Mouse (Mus musculus) midbrain, embryonic 11.5 days (tissue): ENCODE results near the gene Nos3. TPM values are rescaled to one million over a fixed set of nuclear protein-coding genes. Genes with fewer than 3 reads are reported as not detected.

Experiments
- ATAC-seq: fragments of 200-750 bp; cut with Nextera tagmentation; 2 replicates; pipeline ENCODE4 v1.8.0; 2017; ENCODE audit warnings: moderate TSS enrichment, moderate library complexity; ENCODE audit not compliant: low FRiP score
- DNase-seq: peaks from one replicate; pipeline ENCODE4 v3.0.0; 2015; ENCODE audit warnings: low spot score; ENCODE audit errors: missing footprints
- H3K27ac ChIP-seq: fragments of 300-500 bp; sonication (generic); 2 replicates; pipeline ENCODE4 v1.5.1; 2014; ENCODE audit warnings: low read depth, low read length
- H3K27me3 ChIP-seq: fragments of 300-500 bp; sonication (generic); 2 replicates; pipeline ENCODE4 v1.6.1; 2014; ENCODE audit warnings: mild to moderate bottlenecking, low read length, moderate library complexity, mixed read lengths; ENCODE audit not compliant: control insufficient read depth, insufficient read depth
- H3K36me3 ChIP-seq: fragments of 300-500 bp; sonication (generic); 2 replicates; pipeline ENCODE4 v1.6.1; 2014; ENCODE audit warnings: mild to moderate bottlenecking, low read length, moderate library complexity, mixed read lengths; ENCODE audit not compliant: control insufficient read depth, insufficient read depth
- H3K4me1 ChIP-seq: fragments of 300-500 bp; sonication (generic); 2 replicates; pipeline ENCODE4 v1.6.1; 2014; ENCODE audit warnings: low read length; ENCODE audit not compliant: control insufficient read depth, insufficient read depth
- H3K4me2 ChIP-seq: fragments of 300-500 bp; sonication (generic); 2 replicates; pipeline ENCODE4 v1.6.1; 2014; ENCODE audit warnings: mild to moderate bottlenecking, moderate library complexity
- H3K4me3 ChIP-seq: fragments of 300-500 bp; sonication (generic); 2 replicates; pipeline ENCODE4 v1.5.1; 2014; ENCODE audit warnings: low read depth, low read length
- H3K9ac ChIP-seq: fragments of 300-500 bp; sonication (generic); 2 replicates; pipeline ENCODE4 v1.6.1; 2014; ENCODE audit warnings: low read length
- H3K9me3 ChIP-seq: fragments of 300-500 bp; sonication (generic); 2 replicates; pipeline ENCODE4 v1.6.1; 2016; ENCODE audit warnings: low read length; ENCODE audit not compliant: control insufficient read depth
- WGBS: fragments of 180-500 bp; shearing (Covaris S2); extraction: QIAGEN DNeasy Blood & Tissue Kit; methylation state at CpG from one replicate; pipeline ENCODE4 v1.1.7; 2014; 5-methylcytosine and 5-hydroxymethylcytosine counted together
- polyA plus RNA-seq: library from polyadenylated mRNA; unstranded; fragments of >200 nt; fragmentation: Nextera tagmentation; extraction: Ambion mirVana; gene quantifications from 2 replicates; pipeline ENCODE4 v1.2.1, GENCODE M21; 2014

Nos3 gene
- polyA plus RNA-seq, 1 experiment from 2014 or later, result 5.5 TPM

GRCm38 (mm10) chr5:24408651-24409050 is 44.0 kb downstream of the Nos3 start:
- Histone ChIP-seq H3K27me3 (no peaks in the 10 kb centered on the region), H3K4me2 (no peak overlapping the region), H3K4me3 (no peak overlapping the region), H3K9ac (no peak overlapping the region), H3K4me1 (no peaks in the 10 kb centered on the region), H3K36me3 (peaks cover 2% of the 10 kb centered on the region; the same call in 1 of the 2 replicates), H3K9me3 (no peaks in the 10 kb centered on the region), H3K27ac (no peak overlapping the region)
- 96% methylated on average over 13 of the region's 13 CpGs for WGBS
- DNase-seq, result no peak
- ATAC-seq, result no peak

- Histone ChIP-seq H3K4me1 (no peaks in the 10 kb centered on the region), H3K9me3 (no peaks in the 10 kb centered on the region), H3K27me3 (no peaks in the 10 kb centered on the region), H3K4me2 (no peak overlapping the region), H3K36me3 (peaks cover 2% of the 10 kb centered on the region; the same call in 1 of the 2 replicates), H3K9ac (no peak overlapping the region), H3K27ac (no peak overlapping the region), H3K4me3 (no peak overlapping the region)
- 75% methylated on average over 2 of the region's 2 CpGs for WGBS
- DNase-seq, result no peak
- no peak; the same call in 1 of the 2 replicates for ATAC-seq
These were observed 44.9 kb downstream of the Nos3 start for GRCm38 (mm10) chr5:24409466-24409865.

- no peak overlapping the region for H3K9ac ChIP-seq
- no peak for DNase-seq
- 92% methylated on average over 2 of the region's 2 CpGs for WGBS
- H3K4me3 ChIP-seq, result no peak overlapping the region
- no peaks in the 10 kb centered on the region for H3K36me3 ChIP-seq
- no peaks in the 10 kb centered on the region for H3K4me1 ChIP-seq
- ATAC-seq, result no peak
- H3K27me3 ChIP-seq, result no peaks in the 10 kb centered on the region
- H3K4me2 ChIP-seq, result no peak overlapping the region
- H3K27ac ChIP-seq, result no peak overlapping the region
- H3K9me3 ChIP-seq, result no peaks in the 10 kb centered on the region
These were observed 47.5 kb downstream of the Nos3 start for GRCm38 (mm10) chr5:24412063-24412462.

GRCm38 (mm10) chr5:24413042-24413693 is 48.6 kb downstream of the Nos3 start, which contains the start of gene Asic3:
Gene Asic3, plus strand, starts transcription at chr5:24413392.
- ATAC-seq (no peak), DNase-seq (no peak)
- Histone ChIP-seq H3K4me3 (no peak within 1 kb of the TSS), H3K4me2 (no peak within 1 kb of the TSS), H3K27me3 (no peaks in the 10 kb centered on the region), H3K4me1 (no peaks in the 10 kb centered on the region), H3K27ac (no peak within 1 kb of the TSS), H3K9ac (no peak within 1 kb of the TSS), H3K36me3 (peaks cover 3% of the 10 kb centered on the region), H3K9me3 (no peaks in the 10 kb centered on the region)
- WGBS, result 50% methylated on average over 11 of the region's 11 CpGs

- Histone ChIP-seq H3K36me3 (peaks cover 3% of the 10 kb centered on the region), H3K4me3 (no peak overlapping the region), H3K27ac (no peak overlapping the region), H3K4me2 (no peak overlapping the region), H3K4me1 (no peaks in the 10 kb centered on the region), H3K9ac (no peak overlapping the region), H3K27me3 (no peaks in the 10 kb centered on the region), H3K9me3 (no peaks in the 10 kb centered on the region)
- WGBS, result 85% methylated on average over 13 of the region's 13 CpGs
- DNase-seq, result no peak
- no peak for ATAC-seq
These were observed 49.3 kb downstream of the Nos3 start for GRCm38 (mm10) chr5:24413938-24414337.

GRCm38 (mm10) chr5:24416222-24416736 is 51.7 kb downstream of the Nos3 start:
- Histone ChIP-seq H3K36me3 (peaks cover 7% of the 10 kb centered on the region), H3K9ac (no peak overlapping the region), H3K4me2 (no peak overlapping the region), H3K9me3 (no peaks in the 10 kb centered on the region), H3K27ac (no peak overlapping the region), H3K4me1 (no peaks in the 10 kb centered on the region), H3K4me3 (no peak overlapping the region), H3K27me3 (no peaks in the 10 kb centered on the region)
- ATAC-seq (peak; percentile 68), DNase-seq (peak; percentile 96)
- WGBS, result 5% methylated on average over 21 of the region's 21 CpGs

- Histone ChIP-seq H3K27ac (no peak overlapping the region), H3K4me2 (no peak overlapping the region), H3K9me3 (no peaks in the 10 kb centered on the region), H3K9ac (no peak overlapping the region), H3K27me3 (no peaks in the 10 kb centered on the region), H3K4me3 (no peak overlapping the region), H3K4me1 (peaks cover 1% of the 10 kb centered on the region), H3K36me3 (peaks cover 7% of the 10 kb centered on the region)
- 88% methylated on average over 10 of the region's 10 CpGs for WGBS
- no peak for DNase-seq
- ATAC-seq, result no peak
These were observed 53.0 kb downstream of the Nos3 start for GRCm38 (mm10) chr5:24417587-24417986.

GRCm38 (mm10) chr5:24420381-24420780 is 55.8 kb downstream of the Nos3 start:
- DNase-seq, result no peak
- H3K4me1 ChIP-seq, result peaks cover 16% of the 10 kb centered on the region
- no peaks in the 10 kb centered on the region for H3K27me3 ChIP-seq
- 89% methylated on average over 9 of the region's 9 CpGs for WGBS
- no peak overlapping the region for H3K27ac ChIP-seq
- H3K4me3 ChIP-seq, result no peak overlapping the region
- H3K36me3 ChIP-seq, result peaks cover 7% of the 10 kb centered on the region
- no peak overlapping the region for H3K4me2 ChIP-seq
- no peaks in the 10 kb centered on the region for H3K9me3 ChIP-seq
- H3K9ac ChIP-seq, result no peak overlapping the region
- no peak for ATAC-seq

- WGBS, result under 1% methylated on average over 46 of the region's 46 CpGs
- peak within 1 kb of the TSS; percentile 84 for H3K9ac ChIP-seq
- H3K36me3 ChIP-seq, result peaks cover 4% of the 10 kb centered on the region; the same call in 1 of the 2 replicates
- peak within 1 kb of the TSS; percentile 59 for H3K4me3 ChIP-seq
- H3K4me1 ChIP-seq, result peaks cover 45% of the 10 kb centered on the region
- peak within 1 kb of the TSS; percentile 79 for H3K4me2 ChIP-seq
- H3K27ac ChIP-seq, result peak within 1 kb of the TSS; percentile 72
- H3K27me3 ChIP-seq, result no peaks in the 10 kb centered on the region
- DNase-seq, result peak; percentile 100
- H3K9me3 ChIP-seq, result no peaks in the 10 kb centered on the region
- ATAC-seq, result peak; percentile 93
These were observed 58.8 kb downstream of the Nos3 start, which contains the start of the genes Cdk5 and Slc4a2 for GRCm38 (mm10) chr5:24423129-24424003. Gene Cdk5, minus strand, starts transcription at chr5:24423530. Gene Slc4a2, plus strand, starts transcription at chr5:24423837.
